Mouse (Mus musculus): ENCODE data around the gene Tnfrsf26.
"Not testable (repeated sequence)": the region's sequence is repeated elsewhere in the genome, so short reads cannot be mapped to it uniquely, and the experiment has no call there.

The Tnfrsf26 gene

GRCm38 (mm10) chr7:143628540-143628939 is at the start of gene Tnfrsf26:
Gene Tnfrsf26 (minus strand): TSS chr7:143628722.
- no peak for DNase-seq (ENCODE audit: low read depth, low spot score)

- DNase-seq (ENCODE audit: low read depth, low spot score): no peak
These were observed 38.1 kb upstream of the Tnfrsf26 start for GRCm38 (mm10) chr7:143666427-143667311.

GRCm38 (mm10) chr7:143663470-143663869 is 34.9 kb upstream of the Tnfrsf26 start:
- DNase-seq (ENCODE audit: low read depth, low spot score): no peak

- DNase-seq (ENCODE audit: low read depth, low spot score): no peak
These were observed 32.3 kb upstream of the Tnfrsf26 start for GRCm38 (mm10) chr7:143660797-143661196.

GRCm38 (mm10) chr7:143649769-143650346 is 21.3 kb upstream of the Tnfrsf26 start:
- DNase-seq (ENCODE audit: low read depth, low spot score): not testable (repeated sequence)

GRCm38 (mm10) chr7:143649034-143649768 is 20.7 kb upstream of the Tnfrsf26 start, which contains the start of gene Tnfrsf22:
Gene Tnfrsf22 (minus strand): TSS chr7:143649661.
- peak; percentile 54 for DNase-seq (ENCODE audit: low read depth, low spot score)

- not testable (repeated sequence) for DNase-seq (ENCODE audit: low read depth, low spot score)
These were observed 15.4 kb upstream of the Tnfrsf26 start for GRCm38 (mm10) chr7:143643949-143644348.

- DNase-seq (ENCODE audit: low read depth, low spot score): no peak
These were observed 8.2 kb upstream of the Tnfrsf26 start for GRCm38 (mm10) chr7:143636674-143637073.

GRCm38 (mm10) chr7:143631503-143631902 is 3.0 kb upstream of the Tnfrsf26 start:
- DNase-seq (ENCODE audit: low read depth, low spot score): no peak

- no peak for DNase-seq (ENCODE audit: low read depth, low spot score)
These were observed 979 bp upstream of the Tnfrsf26 start for GRCm38 (mm10) chr7:143629501-143629900.

- no peak for DNase-seq (ENCODE audit: low read depth, low spot score)
These were observed 801 bp downstream of the Tnfrsf26 start for GRCm38 (mm10) chr7:143627555-143628286.

GRCm38 (mm10) chr7:143626178-143626577 is 2.3 kb downstream of the Tnfrsf26 start:
- DNase-seq (ENCODE audit: low read depth, low spot score): no peak

- no peak for DNase-seq (ENCODE audit: low read depth, low spot score)
These were observed 3.4 kb downstream of the Tnfrsf26 start for GRCm38 (mm10) chr7:143625151-143625550.

- no peak for DNase-seq (ENCODE audit: low read depth, low spot score)
These were observed 4.0 kb downstream of the Tnfrsf26 start for GRCm38 (mm10) chr7:143624561-143624960.

GRCm38 (mm10) chr7:143620951-143621350 is 7.6 kb downstream of the Tnfrsf26 start:
- peak; percentile 23 for DNase-seq (ENCODE audit: low read depth, low spot score)

GRCm38 (mm10) chr7:143614404-143615135 is 14.0 kb downstream of the Tnfrsf26 start:
- DNase-seq (ENCODE audit: low read depth, low spot score): no peak

- no peak for DNase-seq (ENCODE audit: low read depth, low spot score)
These were observed 16.3 kb downstream of the Tnfrsf26 start for GRCm38 (mm10) chr7:143612215-143612614.

GRCm38 (mm10) chr7:143605321-143605720 is 23.2 kb downstream of the Tnfrsf26 start:
- no peak for DNase-seq (ENCODE audit: low read depth, low spot score)

- no peak for DNase-seq (ENCODE audit: low read depth, low spot score)
These were observed 23.6 kb downstream of the Tnfrsf26 start for GRCm38 (mm10) chr7:143604889-143605288.

- DNase-seq (ENCODE audit: low read depth, low spot score): no peak
These were observed 26.8 kb downstream of the Tnfrsf26 start for GRCm38 (mm10) chr7:143601705-143602104.

Measured in telencephalon, adult 2 months (tissue).